Mouse (Mus musculus) gastrocnemius, postnatal 10 days (tissue): Measurements from ENCODE around the gene Abce1. TPM values are rescaled to one million over a fixed set of nuclear protein-coding genes. Genes with fewer than 3 reads are reported as not detected.

Experiments
- DNase-seq: peaks from one replicate; pipeline ENCODE4 v3.0.0; 2021; ENCODE audit warnings: mixed read lengths
- total RNA-seq, 2 experiments: library from RNA; stranded (reverse); gene quantifications; 2 replicates each; pipeline ENCODE4 v1.2.3; 2021

Abce1 gene
- total RNA-seq, 2 experiments from 2014 or later: 46.4 to 50.2 TPM

DNA sequence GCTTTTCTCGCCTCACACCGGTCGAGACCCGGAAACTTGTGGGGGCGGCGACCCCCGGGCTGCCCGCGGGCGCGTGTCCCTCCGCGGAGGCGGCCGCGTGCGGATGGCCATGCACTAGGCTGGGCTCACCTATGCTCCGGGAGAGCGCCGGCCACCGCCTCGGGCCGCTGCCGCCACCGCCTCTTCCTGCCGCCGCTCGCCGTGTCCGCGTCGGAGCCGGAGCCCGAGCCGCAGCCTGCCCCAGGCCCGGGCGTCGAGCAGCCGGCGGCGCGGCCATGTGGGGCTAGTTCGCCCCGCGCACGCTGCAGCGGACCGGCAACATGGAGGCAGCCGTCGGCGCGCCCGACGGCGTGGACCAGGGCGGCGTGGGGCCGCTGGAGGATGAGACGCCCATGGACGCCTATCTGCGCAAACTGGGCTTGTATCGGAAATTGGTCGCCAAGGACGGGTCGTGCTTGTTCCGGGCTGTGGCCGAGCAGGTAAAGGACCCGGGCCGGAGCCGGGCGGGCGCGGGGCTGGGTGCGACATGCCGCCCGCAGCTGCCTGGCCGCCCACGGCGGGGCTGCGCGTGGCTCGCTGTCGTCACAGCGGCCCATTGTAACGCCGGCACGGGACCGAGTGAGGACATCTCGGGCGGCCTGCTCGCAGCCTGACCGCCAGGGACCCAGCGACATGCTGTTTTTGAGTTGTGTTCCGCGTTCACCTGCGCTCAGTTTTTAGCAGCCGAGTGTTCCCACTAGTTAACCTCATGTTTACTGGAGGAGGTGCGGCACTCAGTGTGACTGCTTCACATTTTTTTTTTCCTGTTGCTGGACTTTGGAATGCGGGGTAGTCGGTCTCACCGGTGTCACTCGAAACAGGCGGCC, 71.7 kb downstream of the Abce1 start, which contains the start of gene Otud4:
TSS of gene Otud4 (plus strand) at position 33 of the 866 bp plus-strand sequence.
- DNase-seq: peak; percentile 54

DNA sequence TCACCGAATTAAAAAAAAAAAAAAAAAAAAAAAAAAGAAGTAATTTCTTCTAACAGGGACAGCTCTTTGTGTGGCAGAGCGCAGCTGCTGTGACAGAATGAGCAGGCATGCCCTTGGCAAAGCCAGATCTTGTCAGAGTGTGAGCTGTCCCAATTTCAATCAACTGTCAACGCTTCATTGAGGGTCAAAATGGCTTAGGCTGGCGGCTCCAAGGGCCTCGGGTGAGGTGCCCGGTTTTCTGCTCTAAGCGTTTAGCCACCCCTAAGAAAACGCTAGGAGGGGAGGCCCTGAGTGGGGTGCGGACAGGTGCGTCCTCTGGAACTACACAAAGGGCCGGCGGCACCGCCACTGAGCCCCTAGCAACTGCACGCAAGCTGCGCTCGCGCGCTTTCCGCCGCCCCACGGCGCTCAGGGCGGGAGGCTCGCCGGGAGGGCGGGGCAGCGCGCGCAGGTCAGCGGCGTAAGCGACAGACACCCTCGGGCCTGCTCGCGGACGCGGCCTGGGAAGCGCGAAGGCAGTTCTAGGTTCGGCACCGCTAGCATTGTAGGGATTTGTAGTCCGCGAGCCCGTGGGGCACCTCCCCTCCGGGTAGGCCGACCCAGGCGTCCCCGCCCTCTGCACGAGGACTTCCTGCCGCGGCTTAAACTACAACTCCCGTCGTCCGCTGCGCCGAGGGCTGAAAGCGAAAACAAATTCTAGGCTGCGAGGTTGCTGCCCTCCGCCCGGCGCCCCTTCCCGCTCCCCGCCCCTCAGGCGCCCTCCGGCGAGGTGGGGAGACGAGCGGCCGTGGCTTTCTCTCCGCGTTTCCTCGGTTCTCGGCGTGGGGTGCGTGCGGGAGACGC, 72.6 kb downstream of the Abce1 start:
- DNase-seq: peak; percentile 93

DNA sequence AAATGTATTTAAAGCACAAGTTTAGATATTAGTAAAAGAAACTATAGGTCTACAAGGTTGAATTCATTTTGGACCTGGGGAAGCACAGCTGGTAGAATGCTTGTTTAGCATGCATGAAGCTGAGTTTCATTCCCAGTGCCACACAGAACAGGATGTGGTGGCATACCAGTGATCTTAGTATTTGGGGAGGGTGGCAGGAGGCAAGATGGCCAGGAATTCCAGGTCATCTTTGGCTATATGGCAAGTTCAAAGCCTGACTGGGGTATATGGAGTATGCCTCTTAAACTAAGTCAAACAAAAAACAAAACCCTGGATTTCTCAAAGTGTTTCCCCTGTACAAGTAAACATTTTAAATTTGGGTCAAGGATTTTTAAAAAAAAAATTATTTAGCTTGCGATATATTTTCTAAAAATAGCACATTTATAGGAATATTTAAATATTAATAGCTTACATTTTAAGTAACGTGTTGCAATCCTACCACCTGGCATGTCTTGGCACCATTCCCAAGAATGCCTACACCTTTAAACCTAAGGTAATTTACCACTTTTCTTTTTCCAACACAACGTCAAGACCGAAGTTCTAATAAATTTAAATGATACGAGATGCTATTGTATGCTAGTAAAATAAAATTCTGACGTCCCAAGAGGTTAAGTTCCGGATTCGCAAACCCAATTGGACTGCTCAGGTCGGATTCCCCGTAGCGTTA, 73.4 kb downstream of the Abce1 start:
- DNase-seq: no peak

GRCm38 (mm10) chr8:79637237-79637636, 74.3 kb downstream of the Abce1 start:
- DNase-seq: no peak

- no peak for DNase-seq
These were observed 75.4 kb downstream of the Abce1 start for GRCm38 (mm10) chr8:79636151-79636550.

- DNase-seq: no peak
These were observed 76.0 kb downstream of the Abce1 start for GRCm38 (mm10) chr8:79635491-79635890.

Other genes with a start within 250 kb of the Abce1 start
- 10 to 100 TPM; 51.1 to 61.8 TPM for gene Otud4, start 72.1 kb downstream of the Abce1 start, total RNA-seq
- gene Anapc10, start 80 bp upstream of the Abce1 start, total RNA-seq: 1 to 10 TPM; 4.5 to 7.3 TPM